Mouse (Mus musculus): ENCODE data around the gene Lmbr1. TPM values are rescaled to one million over a fixed set of nuclear protein-coding genes. Genes with fewer than 3 reads are reported as not detected.
"Not testable (repeated sequence)": the region's sequence is repeated elsewhere in the genome, so short reads cannot be mapped to it uniquely, and the experiment has no call there.

Gene Lmbr1
- 12.1 and 15.4 TPM in 2 replicates for polyA plus RNA-seq (2014; fragmentation: Nextera tagmentation; extraction: Ambion mirVana)

- Histone ChIP-seq H3K9me3 (ENCODE audit: control insufficient read depth, low read length) (no peaks in the 10 kb centered on the region), H3K4me2 (ENCODE audit: low read depth, low read length) (peak within 1 kb of the TSS; percentile 86), H3K4me3 (ENCODE audit: low read depth, low read length) (peak within 1 kb of the TSS; percentile 86), H3K27ac (replicated peaks; ENCODE audit: low read depth, low read length) (peak within 1 kb of the TSS; percentile 53; the same call in 1 of the 2 replicates), H3K9ac (ENCODE audit: low read depth, low read length) (peak within 1 kb of the TSS; percentile 78), H3K27me3 (replicated peaks; ENCODE audit: control insufficient read depth, insufficient read depth, low read length) (no peaks in the 10 kb centered on the region), H3K36me3 (ENCODE audit: control insufficient read depth, insufficient read depth, low read length) (no peaks in the 10 kb centered on the region), H3K4me1 (ENCODE audit: control insufficient read depth, insufficient read depth, low read length) (no peaks in the 10 kb centered on the region)
- peak; percentile 99 for ATAC-seq (ENCODE audit: low read depth)
- DNase-seq (ENCODE audit: low spot score) = peak; percentile 95
- 3% methylated on average over 29 of the region's 40 CpGs for WGBS
Measured at GRCm38 (mm10) chr5:29378298-29379036, at the start of gene Lmbr1. Lmbr1 (minus strand) TSS chr5:29378390.

- 67% methylated on average over 3 of the region's 3 CpGs for WGBS
- H3K4me2 ChIP-seq (ENCODE audit: low read depth, low read length); H3K4me1 ChIP-seq (ENCODE audit: control insufficient read depth, insufficient read depth, low read length); H3K27me3 ChIP-seq (replicated peaks; ENCODE audit: control insufficient read depth, insufficient read depth, low read length); H3K36me3 ChIP-seq (ENCODE audit: control insufficient read depth, insufficient read depth, low read length); H3K9me3 ChIP-seq (ENCODE audit: control insufficient read depth, low read length); ATAC-seq (ENCODE audit: low read depth); DNase-seq (ENCODE audit: low spot score); H3K27ac ChIP-seq (replicated peaks; ENCODE audit: low read depth, low read length); H3K4me3 ChIP-seq (ENCODE audit: low read depth, low read length); H3K9ac ChIP-seq (ENCODE audit: low read depth, low read length): not testable (repeated sequence)
Measured at GRCm38 (mm10) chr5:29423330-29423729, 45.1 kb upstream of the Lmbr1 start.

- ATAC-seq (ENCODE audit: low read depth) = no peak
Measured at GRCm38 (mm10) chr5:29413041-29413440, 34.9 kb upstream of the Lmbr1 start.

GRCm38 (mm10) chr5:29410854-29411253, 32.7 kb upstream of the Lmbr1 start:
- no peak overlapping the region for H3K4me3 ChIP-seq (ENCODE audit: low read depth, low read length)
- H3K36me3 ChIP-seq (ENCODE audit: control insufficient read depth, insufficient read depth, low read length) = no peaks in the 10 kb centered on the region
- H3K27me3 ChIP-seq (replicated peaks; ENCODE audit: control insufficient read depth, insufficient read depth, low read length) = no peaks in the 10 kb centered on the region
- ATAC-seq (ENCODE audit: low read depth) (no peak), DNase-seq (ENCODE audit: low spot score) (no peak)
- H3K4me2 ChIP-seq (ENCODE audit: low read depth, low read length) = no peak overlapping the region
- H3K9me3 ChIP-seq (ENCODE audit: control insufficient read depth, low read length) = no peaks in the 10 kb centered on the region
- H3K4me1 ChIP-seq (ENCODE audit: control insufficient read depth, insufficient read depth, low read length) = no peaks in the 10 kb centered on the region
- no peak overlapping the region for H3K9ac ChIP-seq (ENCODE audit: low read depth, low read length)
- H3K27ac ChIP-seq (replicated peaks; ENCODE audit: low read depth, low read length) = no peak overlapping the region

More at GRCm38 (mm10) chr5:29413041-29413440, 34.9 kb upstream of the Lmbr1 start:
- no peak overlapping the region for H3K9ac ChIP-seq (ENCODE audit: low read depth, low read length)
- no peak overlapping the region for H3K27ac ChIP-seq (replicated peaks; ENCODE audit: low read depth, low read length)
- H3K27me3 ChIP-seq (replicated peaks; ENCODE audit: control insufficient read depth, insufficient read depth, low read length) = no peaks in the 10 kb centered on the region
- H3K4me1 ChIP-seq (ENCODE audit: control insufficient read depth, insufficient read depth, low read length) = no peaks in the 10 kb centered on the region
- 83% methylated on average over 3 of the region's 3 CpGs for WGBS
- no peaks in the 10 kb centered on the region for H3K36me3 ChIP-seq (ENCODE audit: control insufficient read depth, insufficient read depth, low read length)
- H3K4me3 ChIP-seq (ENCODE audit: low read depth, low read length) = no peak overlapping the region
- no peaks in the 10 kb centered on the region for H3K9me3 ChIP-seq (ENCODE audit: control insufficient read depth, low read length)
- no peak for DNase-seq (ENCODE audit: low spot score)
- no peak overlapping the region for H3K4me2 ChIP-seq (ENCODE audit: low read depth, low read length)

- H3K4me3 ChIP-seq (ENCODE audit: low read depth, low read length) = no peak overlapping the region
- no peak overlapping the region for H3K4me2 ChIP-seq (ENCODE audit: low read depth, low read length)
- no peaks in the 10 kb centered on the region for H3K36me3 ChIP-seq (ENCODE audit: control insufficient read depth, insufficient read depth, low read length)
- H3K9me3 ChIP-seq (ENCODE audit: control insufficient read depth, low read length) = no peaks in the 10 kb centered on the region
- no peaks in the 10 kb centered on the region for H3K27me3 ChIP-seq (replicated peaks; ENCODE audit: control insufficient read depth, insufficient read depth, low read length)
- no peak for DNase-seq (ENCODE audit: low spot score)
- ATAC-seq (ENCODE audit: low read depth) = no peak
- no peaks in the 10 kb centered on the region for H3K4me1 ChIP-seq (ENCODE audit: control insufficient read depth, insufficient read depth, low read length)
- H3K9ac ChIP-seq (ENCODE audit: low read depth, low read length) = no peak overlapping the region
- H3K27ac ChIP-seq (replicated peaks; ENCODE audit: low read depth, low read length) = no peak overlapping the region
- 50% methylated on average over 4 of the region's 4 CpGs for WGBS
Measured at GRCm38 (mm10) chr5:29398427-29398826, 20.2 kb upstream of the Lmbr1 start.

GRCm38 (mm10) chr5:29388944-29389765, 11.0 kb upstream of the Lmbr1 start:
- WGBS = 19% methylated on average over 15 of the region's 15 CpGs
- H3K4me1 ChIP-seq (ENCODE audit: control insufficient read depth, insufficient read depth, low read length) = no peaks in the 10 kb centered on the region
- no peaks in the 10 kb centered on the region for H3K9me3 ChIP-seq (ENCODE audit: control insufficient read depth, low read length)
- no peak overlapping the region for H3K9ac ChIP-seq (ENCODE audit: low read depth, low read length)
- no peak overlapping the region for H3K27ac ChIP-seq (replicated peaks; ENCODE audit: low read depth, low read length)
- no peak overlapping the region for H3K4me3 ChIP-seq (ENCODE audit: low read depth, low read length)
- no peaks in the 10 kb centered on the region for H3K27me3 ChIP-seq (replicated peaks; ENCODE audit: control insufficient read depth, insufficient read depth, low read length)
- DNase-seq (ENCODE audit: low spot score) (peak; percentile 77), ATAC-seq (ENCODE audit: low read depth) (peak; percentile 65; the same call in 1 of the 2 replicates)
- no peaks in the 10 kb centered on the region for H3K36me3 ChIP-seq (ENCODE audit: control insufficient read depth, insufficient read depth, low read length)
- no peak overlapping the region for H3K4me2 ChIP-seq (ENCODE audit: low read depth, low read length)

GRCm38 (mm10) chr5:29388181-29388943, 10.2 kb upstream of the Lmbr1 start:
- no peak overlapping the region for H3K4me2 ChIP-seq (ENCODE audit: low read depth, low read length)
- H3K27ac ChIP-seq (replicated peaks; ENCODE audit: low read depth, low read length) = no peak overlapping the region
- peak; percentile 59 for DNase-seq (ENCODE audit: low spot score)

GRCm38 (mm10) chr5:29387591-29387990, 9.4 kb upstream of the Lmbr1 start:
- Histone ChIP-seq H3K4me3 (ENCODE audit: low read depth, low read length) (no peak overlapping the region), H3K4me1 (ENCODE audit: control insufficient read depth, insufficient read depth, low read length) (no peaks in the 10 kb centered on the region), H3K27me3 (replicated peaks; ENCODE audit: control insufficient read depth, insufficient read depth, low read length) (no peaks in the 10 kb centered on the region), H3K9me3 (ENCODE audit: control insufficient read depth, low read length) (no peaks in the 10 kb centered on the region), H3K27ac (replicated peaks; ENCODE audit: low read depth, low read length) (no peak overlapping the region), H3K36me3 (ENCODE audit: control insufficient read depth, insufficient read depth, low read length) (no peaks in the 10 kb centered on the region), H3K4me2 (ENCODE audit: low read depth, low read length) (no peak overlapping the region), H3K9ac (ENCODE audit: low read depth, low read length) (no peak overlapping the region)
- 20% methylated on average over 1 of the region's 1 CpGs for WGBS
- ATAC-seq (ENCODE audit: low read depth) = no peak
- DNase-seq (ENCODE audit: low spot score) = no peak

More at GRCm38 (mm10) chr5:29388181-29388943, 10.2 kb upstream of the Lmbr1 start:
- H3K27me3 ChIP-seq (replicated peaks; ENCODE audit: control insufficient read depth, insufficient read depth, low read length) = no peaks in the 10 kb centered on the region
- no peaks in the 10 kb centered on the region for H3K4me1 ChIP-seq (ENCODE audit: control insufficient read depth, insufficient read depth, low read length)
- no peak overlapping the region for H3K9ac ChIP-seq (ENCODE audit: low read depth, low read length)
- ATAC-seq (ENCODE audit: low read depth) = peak; percentile 18; the same call in 1 of the 2 replicates
- no peaks in the 10 kb centered on the region for H3K36me3 ChIP-seq (ENCODE audit: control insufficient read depth, insufficient read depth, low read length)
- no peak overlapping the region for H3K4me3 ChIP-seq (ENCODE audit: low read depth, low read length)
- no peaks in the 10 kb centered on the region for H3K9me3 ChIP-seq (ENCODE audit: control insufficient read depth, low read length)
- WGBS = 35% methylated on average over 7 of the region's 7 CpGs

All from embryonic facial prominence, embryonic 14.5 days (tissue).